Mouse (Mus musculus) erythroblast, adult 5-6 weeks (primary cell): ENCODE measurements around the gene Sema6d. TPM values are rescaled to one million over a fixed set of nuclear protein-coding genes. Genes with fewer than 3 reads are reported as not detected.

ENCODE experiments used
- ATAC-seq: replicated peaks from 2 replicates; pipeline ENCODE4 v1.8.0; 2016; ENCODE audit warnings: moderate number of reproducible peaks, mild to moderate bottlenecking, moderate TSS enrichment, inconsistent platforms; ENCODE audit not compliant: poor library complexity, low FRiP score, severe bottlenecking
- total RNA-seq, 2 experiments: library from RNA; stranded (forward) in 1 of 2; stranded (reverse) in 1 of 2; fragments of 150-400 nt in 1 of 2; fragments of 200-764, 138-1000 nt in 1 of 2; gene quantifications; 2 replicates each; pipeline versions ENCODE4 v1.2.3 to v1.2.4; 2015 to 2017; ENCODE audit warnings: low replicate concordance in 2 of 2

Gene Sema6d
- total RNA-seq, 2 experiments from 2014 or later: 0.85 to 0.96 TPM

DNA sequence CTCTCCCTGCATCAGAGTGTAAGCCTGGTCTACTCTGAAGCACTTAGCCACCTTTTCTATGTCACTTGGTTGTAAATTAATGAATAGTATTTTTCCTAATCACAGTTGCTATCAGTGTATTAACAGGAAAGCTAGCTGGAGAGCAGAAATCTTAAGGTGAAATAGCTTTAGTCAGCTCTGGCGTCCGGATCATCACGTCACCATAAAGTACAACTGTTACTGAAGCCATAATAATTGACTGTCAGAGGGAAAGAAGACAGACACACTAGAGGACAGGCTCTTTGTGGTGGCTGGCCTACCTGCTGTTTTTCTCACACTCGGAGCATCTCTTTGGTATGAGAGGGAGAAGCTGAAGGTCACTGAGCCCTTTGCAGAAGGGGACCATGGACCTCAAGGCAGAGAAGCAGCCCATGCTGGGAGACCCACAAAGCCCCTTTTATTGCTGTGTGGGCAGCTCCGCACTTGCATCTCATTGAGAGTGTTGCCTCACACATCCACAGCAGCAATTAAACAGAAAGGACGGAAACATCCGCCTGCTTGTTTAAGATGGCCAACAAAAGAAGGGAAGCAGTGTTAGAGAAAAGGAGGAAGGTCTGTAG is 72.3 kb downstream of the Sema6d start:
- ATAC-seq: no peak

DNA sequence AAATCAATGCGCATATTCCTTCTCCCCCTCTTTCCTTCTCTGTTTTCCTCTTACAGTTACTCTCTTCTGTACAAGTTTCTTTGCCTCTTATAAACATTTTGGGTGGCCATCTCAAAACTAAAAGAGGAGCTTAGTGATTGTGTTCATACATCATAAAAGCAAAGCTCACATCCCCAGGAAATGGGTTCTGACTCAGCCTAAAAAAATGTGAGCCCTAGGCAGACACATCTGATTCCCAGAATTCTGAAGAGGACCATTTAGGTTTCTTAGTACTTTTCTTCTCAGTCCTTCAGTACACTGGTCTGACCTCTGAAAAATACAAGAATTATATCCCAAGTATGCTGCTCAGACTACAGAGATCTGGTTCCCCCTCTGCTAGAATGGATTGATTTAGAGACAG is 78.6 kb downstream of the Sema6d start:
- ATAC-seq: no peak

DNA sequence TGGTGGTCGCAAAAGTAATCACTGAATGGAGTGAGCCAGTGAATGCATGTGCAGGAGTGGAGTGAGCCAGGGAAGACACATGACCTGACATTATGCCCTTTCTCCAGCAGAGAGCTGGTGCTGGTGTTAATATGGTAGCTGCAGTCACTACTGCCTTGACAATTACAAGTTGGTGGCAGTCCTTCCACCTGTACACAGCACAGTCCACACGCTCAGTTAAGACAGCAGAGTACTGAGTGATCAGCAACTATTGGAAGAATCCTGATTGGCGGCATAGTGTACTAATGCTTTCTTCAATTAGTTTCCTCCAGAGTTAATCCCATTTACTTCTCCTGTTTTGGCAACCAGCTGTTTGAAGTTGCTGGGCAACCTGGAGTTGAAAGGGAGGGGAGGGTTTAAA is 81.9 kb downstream of the Sema6d start:
- ATAC-seq: no peak

DNA sequence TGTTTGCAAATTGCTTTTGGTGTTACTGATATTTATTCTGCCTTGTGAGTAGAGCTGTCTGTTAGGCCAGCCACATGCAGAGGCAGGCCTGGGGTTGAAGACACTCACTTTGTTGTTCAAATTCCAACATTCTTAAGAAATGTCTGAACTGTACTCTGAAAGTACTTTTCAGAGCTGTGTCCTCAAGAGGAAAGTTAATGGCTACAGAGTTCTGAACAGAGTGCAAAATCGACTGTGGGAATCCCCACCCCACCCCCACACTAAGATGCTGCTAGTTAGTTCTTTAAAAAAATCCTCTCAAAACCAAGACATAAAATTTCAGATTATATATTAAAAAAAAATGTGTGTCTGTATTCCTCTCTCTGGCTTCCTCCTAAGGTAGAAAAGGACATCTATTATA is 86.5 kb downstream of the Sema6d start:
- no peak for ATAC-seq

DNA sequence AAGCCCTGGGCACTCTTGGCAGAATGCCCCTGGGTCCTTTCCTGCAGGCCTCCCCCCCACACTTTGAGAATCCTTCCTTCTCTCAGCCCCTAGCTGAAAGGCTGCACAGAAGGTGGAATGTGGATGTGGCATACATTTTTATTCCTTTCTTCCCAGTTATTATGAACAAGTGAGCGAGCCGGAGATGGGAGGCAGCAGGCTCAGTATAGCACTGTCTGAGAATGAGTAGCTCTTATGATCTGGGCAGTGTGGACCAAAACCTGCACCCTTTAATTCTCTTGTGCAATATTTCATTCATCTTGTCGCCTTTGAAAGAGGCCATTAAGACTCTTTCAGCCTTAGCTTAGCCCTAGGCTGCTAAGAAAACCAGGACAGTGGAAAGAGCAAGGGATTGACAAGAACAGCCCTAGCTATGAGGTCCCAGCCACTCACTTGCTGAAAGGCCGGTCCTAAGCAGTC is 87.0 kb downstream of the Sema6d start:
- ATAC-seq: no peak

DNA sequence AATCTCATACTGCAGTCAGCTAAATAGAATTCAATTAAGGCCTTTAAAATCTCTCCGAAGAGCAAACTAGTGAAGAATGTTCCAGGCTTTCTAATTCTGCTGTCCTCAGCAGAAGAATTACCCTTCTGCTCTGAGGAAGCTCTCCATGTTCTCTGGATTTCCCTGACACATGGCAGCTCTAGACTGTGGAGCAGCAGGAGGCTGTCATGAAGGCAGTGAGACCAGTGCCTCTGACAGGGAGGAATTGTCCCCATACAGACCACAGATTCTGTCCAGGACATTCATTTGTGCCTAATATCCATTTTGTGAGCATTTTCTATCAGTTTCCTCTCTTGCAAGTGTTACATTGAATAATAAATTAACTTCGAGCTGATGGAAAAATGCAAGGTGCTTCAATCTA is 99.5 kb downstream of the Sema6d start:
- no peak for ATAC-seq

DNA sequence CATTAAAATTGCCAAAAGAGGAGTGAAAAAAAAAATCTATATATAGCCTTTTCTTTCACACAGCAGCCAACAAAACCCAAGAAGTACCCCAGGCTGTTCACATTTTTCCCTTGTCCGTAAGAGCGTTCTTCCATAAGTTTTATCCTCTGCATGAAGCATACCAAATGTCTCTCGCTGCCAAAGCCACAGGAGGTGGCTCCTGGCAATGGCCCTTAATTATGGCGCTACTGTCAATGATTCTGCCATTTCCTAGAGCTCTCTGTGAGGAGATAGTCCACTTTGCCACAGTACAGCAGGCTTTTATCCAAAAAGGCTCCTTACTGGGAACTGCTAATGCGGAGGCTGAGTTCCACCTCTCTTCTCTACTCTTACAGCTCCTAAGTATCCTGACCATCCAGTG is 104.3 kb downstream of the Sema6d start:
- no peak for ATAC-seq

DNA sequence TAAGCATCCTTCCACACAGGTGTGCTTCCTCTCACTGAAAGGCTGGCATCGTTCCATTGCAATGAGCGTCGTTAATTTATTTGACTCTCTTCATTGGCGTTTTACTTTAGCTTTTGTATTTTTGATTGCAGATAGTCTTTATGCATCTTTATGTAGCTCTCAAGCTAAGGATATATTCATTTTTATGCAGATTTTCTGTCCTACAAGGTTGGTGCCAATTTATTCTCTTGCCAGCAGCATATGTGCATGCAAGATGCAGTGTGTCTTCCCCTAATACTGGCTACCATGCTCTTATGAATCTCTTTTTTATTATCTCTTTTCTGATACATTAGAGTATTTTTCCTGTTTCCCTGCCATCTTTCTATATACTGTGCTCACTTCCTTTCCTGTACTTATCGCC is 111.7 kb downstream of the Sema6d start:
- ATAC-seq: no peak

DNA sequence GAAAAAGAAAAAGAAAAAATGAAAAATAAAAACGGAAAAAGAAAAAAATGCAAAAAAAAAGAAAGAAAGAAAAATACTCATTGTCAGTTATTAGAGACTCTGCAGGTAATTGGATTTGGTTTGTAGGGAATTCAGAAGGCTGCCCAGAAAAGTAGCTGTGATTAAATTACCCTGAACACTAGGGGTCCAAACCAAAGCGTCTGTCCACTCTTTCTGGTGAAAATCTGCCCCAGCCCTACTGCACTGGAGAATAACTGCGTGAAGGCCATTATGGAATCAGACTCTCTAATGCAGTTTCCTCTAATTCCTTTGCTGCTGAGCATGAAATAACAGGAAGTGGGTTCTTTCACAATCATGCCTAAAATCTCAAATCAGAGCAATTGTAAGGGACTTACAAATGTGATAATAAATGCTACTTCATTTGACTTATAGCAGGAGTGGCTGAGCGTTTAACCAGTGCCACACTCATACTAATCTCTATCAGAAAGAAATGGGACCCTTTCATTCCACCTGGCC is 112.8 kb downstream of the Sema6d start:
- ATAC-seq: no peak

DNA sequence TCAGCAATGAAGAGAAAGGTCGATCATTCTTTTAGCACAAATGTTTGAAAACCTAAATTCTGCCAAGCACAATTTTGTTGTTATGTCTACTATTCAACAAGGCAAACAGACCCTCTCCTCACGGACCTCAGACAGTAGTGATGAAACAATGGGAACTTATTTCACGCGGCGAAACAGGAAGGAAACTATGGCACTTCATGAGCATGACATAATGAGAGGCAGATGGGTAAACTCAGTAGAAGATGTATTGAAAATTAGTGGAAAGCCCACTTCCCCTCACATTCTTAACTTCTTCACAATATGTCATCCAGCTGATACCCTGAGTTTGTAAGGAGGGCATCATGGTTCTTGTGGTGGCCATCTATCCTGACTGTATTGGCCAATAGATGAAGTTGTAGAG is 116.0 kb downstream of the Sema6d start:
- no peak for ATAC-seq

DNA sequence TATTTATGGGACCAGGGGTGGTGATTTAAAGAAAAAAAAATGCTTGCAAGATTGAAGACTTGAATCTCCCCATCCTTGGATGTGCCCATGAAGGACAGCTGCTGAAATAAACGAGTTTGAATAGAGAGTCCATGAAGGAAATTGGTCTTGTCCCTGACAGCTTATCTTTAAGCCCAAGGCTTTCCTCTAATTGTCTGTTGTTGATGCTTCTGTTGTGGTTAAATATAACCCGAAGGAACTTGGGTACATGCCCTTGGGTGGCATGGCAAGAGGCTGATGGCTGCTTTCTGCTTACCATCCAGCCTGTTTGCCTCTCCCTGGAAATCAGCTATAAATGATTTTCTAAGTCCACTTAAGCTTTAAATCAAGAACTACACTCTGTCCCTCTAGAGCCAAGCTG is 118.5 kb downstream of the Sema6d start:
- ATAC-seq: no peak

DNA sequence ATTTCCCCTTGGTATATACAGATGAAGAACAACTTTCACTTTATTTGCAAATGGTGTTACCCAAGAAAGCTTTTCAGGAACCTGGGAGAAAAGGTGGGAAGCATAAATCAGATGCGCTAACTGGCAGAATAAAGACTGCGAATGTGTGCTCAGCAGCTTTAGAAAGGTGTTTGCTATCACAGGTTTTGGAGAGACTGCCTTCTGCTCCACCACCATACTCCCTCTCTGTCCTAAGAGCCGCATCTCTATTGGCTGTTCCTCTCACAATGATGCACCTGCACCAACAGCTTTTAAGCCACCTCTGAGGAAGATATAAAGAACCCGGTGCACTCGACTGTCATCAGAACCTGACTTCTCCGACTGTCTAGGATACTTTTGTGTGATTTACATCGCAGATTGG is 133.8 kb downstream of the Sema6d start:
- ATAC-seq: no peak

DNA sequence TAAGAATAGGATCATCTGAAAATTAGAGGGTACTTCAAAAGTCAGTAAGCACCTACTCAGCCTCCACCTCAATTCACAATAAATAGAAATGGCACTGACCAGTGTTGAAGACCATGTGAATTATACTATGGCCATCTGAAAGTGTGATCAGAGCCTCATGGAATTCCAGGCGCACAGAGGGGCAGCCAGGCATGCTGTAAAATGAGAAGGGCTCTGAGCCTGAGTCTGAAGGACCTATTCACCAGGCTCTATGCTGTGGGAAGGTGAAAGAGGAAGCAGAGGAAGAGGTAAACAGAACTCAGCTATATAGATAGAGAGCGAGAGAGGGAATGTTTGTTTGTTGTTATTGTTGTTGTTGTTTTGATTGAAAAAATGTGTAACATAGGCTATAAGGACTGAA is 134.6 kb downstream of the Sema6d start:
- ATAC-seq: no peak

DNA sequence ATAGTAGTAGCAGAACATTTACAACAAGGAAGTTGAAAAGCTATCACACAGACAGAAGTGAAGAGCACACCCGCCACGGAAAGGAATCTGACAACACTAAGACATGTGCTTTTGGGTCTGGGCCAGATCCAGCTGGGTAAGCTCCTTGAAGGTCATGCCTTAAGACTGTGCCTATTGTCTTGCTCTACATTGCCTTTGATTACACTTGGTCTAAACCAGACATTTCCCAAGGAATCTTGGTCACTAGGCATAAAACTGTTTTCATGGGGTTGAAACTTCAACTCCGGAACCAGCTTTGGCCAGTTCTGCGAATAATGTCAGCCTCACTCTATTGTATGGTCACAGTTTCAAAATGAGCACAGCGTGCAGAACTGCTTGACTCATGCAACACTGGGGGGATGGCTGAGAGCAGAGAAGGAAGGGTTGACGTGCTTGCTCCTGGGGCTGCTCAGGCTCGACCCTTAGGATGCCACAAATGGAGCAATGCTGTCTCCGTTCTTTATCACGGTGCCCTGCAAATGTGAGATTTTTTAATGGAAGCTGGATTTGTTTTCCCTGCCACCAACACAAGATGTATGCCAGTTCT is 145.0 kb downstream of the Sema6d start:
- ATAC-seq: no peak

DNA sequence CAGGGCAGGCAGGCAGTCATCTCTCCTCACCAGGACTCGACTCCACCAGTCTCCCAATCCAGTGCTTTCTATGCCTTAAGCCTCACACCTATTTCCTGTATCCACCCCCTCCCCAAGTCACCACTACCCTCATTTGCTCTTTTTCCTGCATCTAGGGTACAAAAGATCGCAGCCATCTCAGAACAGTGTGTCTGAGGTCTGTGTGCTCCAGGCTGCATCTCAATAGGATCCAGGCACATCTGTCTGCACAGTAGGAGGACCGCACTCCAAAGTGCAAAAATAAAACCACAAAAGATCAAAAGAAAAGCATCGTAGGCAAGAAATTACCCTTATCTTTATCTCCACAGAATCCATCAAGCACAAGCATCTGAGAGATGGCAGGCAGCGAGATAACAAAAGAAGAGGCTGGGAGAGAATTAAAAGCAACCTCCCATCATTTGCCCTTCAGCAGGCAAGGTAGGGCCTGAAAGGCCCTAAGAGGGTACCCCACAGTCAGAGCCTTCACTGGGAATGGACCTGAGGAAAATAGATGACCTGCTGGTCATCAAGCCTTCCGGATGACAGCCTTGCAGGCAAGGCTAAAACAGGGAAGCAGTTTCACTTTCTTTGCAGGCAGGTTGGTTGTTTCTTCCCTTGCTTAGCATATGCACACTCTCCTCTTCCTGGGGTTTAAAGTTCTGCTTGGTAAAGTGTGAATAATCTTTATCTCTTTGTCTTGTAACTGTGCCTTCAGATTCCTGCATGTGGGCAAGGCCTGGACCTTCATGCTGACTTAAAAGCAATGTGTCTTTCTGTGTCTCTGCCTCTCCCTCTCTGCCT is 145.7 kb downstream of the Sema6d start:
- ATAC-seq: no peak

DNA sequence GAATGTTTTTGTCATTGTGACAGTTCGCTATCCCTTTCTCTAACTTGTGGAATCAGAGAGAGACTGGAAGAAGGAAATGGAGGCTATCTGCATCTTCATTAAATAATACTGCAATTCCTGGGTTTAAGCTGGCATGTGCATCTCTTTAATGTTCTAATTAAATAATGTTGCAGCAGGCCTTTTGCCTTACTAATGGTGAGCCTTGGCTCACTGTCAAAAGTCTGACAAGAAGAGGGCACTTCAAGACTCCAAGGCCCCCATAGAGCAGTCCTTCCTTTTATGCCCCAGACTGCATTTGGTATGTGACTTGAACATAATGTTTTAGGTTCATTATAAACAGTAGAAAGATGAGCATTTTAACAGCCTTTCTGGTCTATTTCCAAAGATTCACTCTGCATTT is 147.1 kb downstream of the Sema6d start:
- no peak for ATAC-seq

DNA sequence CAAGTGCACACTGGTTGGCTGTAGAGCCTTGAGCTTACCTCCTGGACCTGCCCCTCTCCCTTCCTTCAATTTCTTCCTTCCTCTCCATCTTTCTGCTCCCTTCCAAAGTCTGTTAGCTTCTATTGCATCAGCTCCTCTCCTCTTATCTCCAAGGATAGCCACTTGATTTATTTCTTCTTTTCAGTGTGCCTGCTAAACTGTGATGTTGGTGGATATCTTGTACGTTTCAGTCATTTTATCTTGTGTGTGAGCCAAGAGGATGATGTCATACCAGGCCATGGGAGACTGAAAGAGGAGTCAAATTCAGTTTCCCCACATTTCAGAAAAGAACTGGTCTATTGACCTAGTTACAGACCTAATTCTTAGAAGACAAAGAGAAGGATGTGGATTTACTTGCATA is 153.8 kb downstream of the Sema6d start:
- ATAC-seq: no peak

DNA sequence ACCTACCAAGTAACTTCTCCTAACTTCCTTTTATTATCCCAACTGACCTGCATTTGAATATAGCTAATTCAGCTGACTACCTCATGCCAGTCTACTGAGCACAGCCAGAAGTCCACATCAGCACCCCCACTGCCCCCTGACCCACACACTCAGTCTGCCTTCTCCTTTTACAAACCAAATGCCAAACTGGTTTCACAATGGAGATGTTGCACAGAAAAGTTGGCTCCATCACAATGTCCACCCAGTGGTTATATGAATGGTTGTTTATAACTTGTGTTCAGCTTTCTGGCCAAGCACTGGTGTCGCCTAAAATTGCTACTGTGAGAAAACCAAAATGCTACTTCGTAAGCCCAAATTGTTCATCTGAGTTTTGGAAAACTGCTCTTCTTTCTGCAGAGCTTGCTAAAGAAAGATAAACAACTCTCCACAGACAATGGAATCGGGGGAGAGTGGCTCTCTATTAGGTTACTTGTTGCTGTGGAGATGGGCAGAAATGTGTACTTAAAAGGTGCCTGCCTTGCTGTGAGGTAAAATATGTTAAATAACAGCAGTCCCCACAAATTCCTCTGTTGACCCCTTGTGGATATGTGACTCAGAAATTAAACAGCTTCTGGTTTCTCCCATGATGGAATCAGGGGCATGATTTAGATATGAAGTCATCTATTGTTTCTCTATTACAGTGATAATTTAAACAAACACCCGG is 154.9 kb downstream of the Sema6d start:
- no peak for ATAC-seq

DNA sequence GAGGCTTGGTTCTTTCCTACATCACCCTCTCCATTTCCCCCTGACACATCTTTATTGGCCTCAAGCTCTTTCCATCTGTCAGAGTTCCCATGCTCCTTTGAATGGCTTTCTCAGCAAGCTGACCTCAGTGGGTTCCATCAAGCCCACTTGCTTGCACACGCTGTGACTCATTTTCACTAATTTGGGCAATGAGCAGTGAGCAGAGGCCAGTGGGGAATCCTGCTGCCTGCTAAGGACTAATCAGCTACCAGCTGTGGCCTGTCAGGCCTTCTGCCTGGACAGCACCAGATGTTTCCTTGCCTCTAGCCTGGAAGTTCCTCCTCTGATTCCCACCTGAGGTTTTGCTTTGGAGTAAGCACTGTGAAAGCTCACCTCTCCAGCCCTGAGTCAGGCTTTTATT is 168.3 kb downstream of the Sema6d start:
- ATAC-seq: no peak

DNA sequence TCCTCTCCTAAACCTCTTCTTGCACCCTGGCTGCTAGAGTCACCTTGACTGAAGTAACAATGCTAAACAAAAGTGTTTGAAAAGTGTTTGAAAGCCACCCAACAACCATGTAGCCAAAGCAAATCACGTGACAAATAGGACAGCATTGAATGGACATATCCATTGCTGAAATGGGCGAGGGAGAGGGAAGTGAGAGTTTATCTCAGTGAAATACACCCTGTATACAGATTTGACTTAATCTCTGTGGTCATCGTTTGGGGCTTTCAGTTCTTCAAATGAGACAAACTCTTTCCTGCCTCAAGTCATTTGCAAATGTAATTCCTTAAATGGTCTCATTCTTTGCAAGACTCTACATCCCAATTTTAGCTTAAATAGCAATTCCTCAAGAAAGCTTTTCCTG is 174.5 kb downstream of the Sema6d start:
- no peak for ATAC-seq

DNA sequence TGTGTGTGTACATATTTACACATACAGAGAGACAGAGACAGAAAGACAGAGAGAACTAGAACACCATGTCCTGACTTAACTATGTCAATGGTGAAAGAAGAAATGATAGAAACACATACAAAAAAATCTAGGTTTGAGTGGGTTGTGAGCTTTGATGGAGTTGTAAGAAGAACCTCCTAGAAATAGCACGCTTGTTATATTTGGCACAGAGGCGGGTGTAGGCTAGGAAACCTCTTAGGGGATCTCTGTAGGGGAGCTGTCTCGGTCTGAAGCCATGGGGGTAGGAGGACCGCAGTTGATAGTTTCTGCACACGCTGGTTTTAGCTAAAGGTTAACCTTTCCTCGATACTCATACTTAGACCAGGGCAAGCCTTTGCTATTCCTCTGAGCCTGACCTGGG is 181.4 kb downstream of the Sema6d start:
- no peak for ATAC-seq
